Mouse (Mus musculus) E14TG2a.4 (cell line): ENCODE data around the gene Slc2a10.
"Not testable (repeated sequence)": the region's sequence is repeated elsewhere in the genome, so short reads cannot be mapped to it uniquely, and the experiment has no call there.

Source experiments
- H3K27me3 ChIP-seq: 2 replicates; pipeline ENCODE4 v1.6.1; 2014; ENCODE audit warnings: low read length, control low read depth; ENCODE audit not compliant: insufficient read depth
- H3K36me3 ChIP-seq: 2 replicates; pipeline ENCODE4 v1.6.1; 2014; ENCODE audit warnings: low read length, control low read depth; ENCODE audit not compliant: insufficient read depth
- H3K4me1 ChIP-seq: replicated peaks from 2 replicates; pipeline ENCODE4 v1.6.1; 2014; ENCODE audit warnings: low read depth, low read length, control low read depth
- H3K4me3 ChIP-seq: replicated peaks from 2 replicates; pipeline ENCODE4 v1.5.1; 2014; ENCODE audit warnings: mild to moderate bottlenecking, low read length
- H3K9me3 ChIP-seq: 2 replicates; pipeline ENCODE4 v1.6.1; 2014; ENCODE audit warnings: low read length, control low read depth
- CTCF ChIP-seq: conservative IDR thresholded peaks from 2 replicates; pipeline ENCODE4 v1.5.1; 2014; ENCODE audit warnings: low read length
- NANOG ChIP-seq: IDR thresholded peaks from 2 replicates; pipeline ENCODE4 v1.6.1; 2014; ENCODE audit warnings: borderline replicate concordance, low read length, mixed read lengths
- POU5F1 ChIP-seq: IDR thresholded peaks from 2 replicates; pipeline ENCODE4 v1.6.1; 2014; ENCODE audit warnings: low read length, borderline replicate concordance

Slc2a10 gene

DNA sequence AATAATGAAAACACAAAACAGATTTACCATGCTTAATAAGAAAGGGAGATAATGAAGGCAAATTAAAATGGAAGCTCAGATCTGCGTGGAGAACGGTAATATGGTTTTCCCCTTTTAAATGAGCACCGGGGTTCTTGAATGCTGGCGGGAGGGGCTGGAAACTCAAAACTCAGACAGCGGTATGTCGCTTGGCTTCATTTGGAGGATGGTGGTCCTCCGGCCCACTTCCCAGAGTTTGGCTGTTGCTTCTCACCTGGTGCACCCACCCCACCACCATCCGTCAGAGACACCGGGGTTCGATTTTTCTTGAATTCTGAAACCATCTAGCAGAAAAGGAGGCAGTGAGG lies 40.1 kb downstream of the Slc2a10 start:
- TF ChIP-seq NANOG = no peak
- TF ChIP-seq POU5F1 = no peak
- TF ChIP-seq CTCF = no peak
- H3K9me3 ChIP-seq = no peaks in the 10 kb centered on the region
- H3K27me3 ChIP-seq = peaks cover 40% of the 10 kb centered on the region
- H3K36me3 ChIP-seq = no peaks in the 10 kb centered on the region
- H3K4me1 ChIP-seq = peaks cover 20% of the 10 kb centered on the region
- no peak overlapping the region for H3K4me3 ChIP-seq

DNA sequence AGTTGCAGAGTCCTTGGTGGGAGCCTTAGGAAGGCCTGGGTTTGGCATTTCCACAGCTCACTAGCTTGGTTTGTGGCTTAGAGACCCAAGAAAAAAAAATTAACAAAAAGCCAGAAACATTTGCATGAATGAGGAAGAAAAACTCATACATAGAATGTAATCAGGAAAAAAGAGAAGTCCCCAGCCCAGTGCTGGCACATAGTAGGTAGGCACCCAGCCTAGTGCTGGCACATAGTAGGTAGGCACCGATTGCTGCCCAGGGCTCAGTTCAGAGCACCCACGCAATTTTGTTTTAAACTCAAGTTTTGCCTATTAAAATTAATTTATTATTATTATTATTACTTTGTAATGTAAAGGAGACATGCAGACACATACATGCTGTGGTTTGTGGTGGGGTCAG lies 42.1 kb downstream of the Slc2a10 start:
- TF ChIP-seq NANOG = no peak
- TF ChIP-seq POU5F1 = no peak
- TF ChIP-seq CTCF = no peak
- Histone ChIP-seq H3K36me3 (no peaks in the 10 kb centered on the region), H3K4me1 (peaks cover 20% of the 10 kb centered on the region), H3K4me3 (no peak overlapping the region), H3K27me3 (peaks cover 41% of the 10 kb centered on the region), H3K9me3 (no peaks in the 10 kb centered on the region)

DNA sequence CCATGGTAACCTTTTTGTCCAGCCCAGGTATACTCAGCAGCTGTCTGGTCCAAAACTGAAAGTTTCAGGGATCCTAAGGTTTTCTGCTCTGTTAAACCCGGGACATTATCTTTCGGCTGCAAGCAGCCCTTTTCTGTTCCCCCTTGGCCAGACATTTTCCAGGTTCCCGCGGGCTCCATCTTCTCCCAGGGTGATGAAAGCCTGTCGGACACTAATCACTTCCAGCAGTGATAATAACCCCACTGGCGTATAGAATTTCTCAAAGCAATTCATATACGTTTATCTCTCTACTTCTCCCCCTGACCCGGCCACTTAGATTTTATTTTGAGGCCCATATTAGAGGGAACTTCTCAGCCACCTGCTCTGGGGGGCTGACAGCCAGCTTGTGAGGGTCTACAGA lies 42.8 kb downstream of the Slc2a10 start:
- Histone ChIP-seq H3K36me3 (no peaks in the 10 kb centered on the region), H3K4me3 (no peak overlapping the region), H3K9me3 (no peaks in the 10 kb centered on the region), H3K4me1 (peaks cover 20% of the 10 kb centered on the region), H3K27me3 (peaks cover 41% of the 10 kb centered on the region)
- TF ChIP-seq CTCF (no peak), POU5F1 (no peak), NANOG (no peak)

DNA sequence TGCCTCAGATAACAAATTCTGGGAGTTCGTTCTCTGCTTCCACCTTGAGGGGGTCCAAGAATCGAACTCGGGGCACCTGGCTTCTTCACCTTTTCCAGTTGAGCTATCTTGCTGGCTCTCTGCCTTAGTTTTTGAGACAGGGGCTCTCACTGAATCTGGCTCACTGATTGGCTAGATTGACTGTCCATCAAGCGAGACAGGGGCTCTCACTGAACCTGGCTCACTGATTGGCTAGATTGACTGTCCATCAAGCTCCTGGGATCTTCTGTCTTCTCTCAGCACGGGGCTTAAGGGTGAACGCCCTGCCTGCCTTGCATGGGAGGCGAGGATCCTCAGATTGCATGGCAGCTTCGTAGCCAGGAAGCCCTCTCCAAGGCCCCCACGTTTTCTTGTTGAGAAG lies 43.8 kb downstream of the Slc2a10 start:
- Histone ChIP-seq H3K4me1 (peaks cover 20% of the 10 kb centered on the region), H3K27me3 (peaks cover 50% of the 10 kb centered on the region), H3K4me3 (peak overlapping the region; percentile 50), H3K36me3 (no peaks in the 10 kb centered on the region), H3K9me3 (no peaks in the 10 kb centered on the region)
- no peak for TF ChIP-seq CTCF
- no peak for TF ChIP-seq POU5F1
- no peak for TF ChIP-seq NANOG

DNA sequence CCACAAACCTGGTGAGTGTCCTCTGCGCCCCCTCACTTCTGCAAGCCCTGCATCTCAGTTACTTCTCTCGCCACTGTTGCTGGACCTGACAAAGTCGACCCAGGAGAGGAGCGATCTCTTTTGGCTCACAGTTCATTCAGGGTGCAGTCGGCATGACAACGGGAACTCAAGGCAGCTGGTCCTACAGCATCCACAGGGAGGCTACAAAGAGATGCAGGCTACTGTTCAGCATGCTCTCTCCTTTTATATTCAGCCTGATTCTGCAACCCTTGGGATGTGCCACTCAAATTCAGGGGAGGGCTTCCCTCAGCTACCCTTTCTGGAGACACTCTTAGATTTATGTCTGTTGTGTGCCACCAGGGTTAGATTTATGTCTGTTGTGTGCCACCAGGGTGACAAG lies 45.0 kb downstream of the Slc2a10 start:
- no peaks in the 10 kb centered on the region for H3K36me3 ChIP-seq

DNA sequence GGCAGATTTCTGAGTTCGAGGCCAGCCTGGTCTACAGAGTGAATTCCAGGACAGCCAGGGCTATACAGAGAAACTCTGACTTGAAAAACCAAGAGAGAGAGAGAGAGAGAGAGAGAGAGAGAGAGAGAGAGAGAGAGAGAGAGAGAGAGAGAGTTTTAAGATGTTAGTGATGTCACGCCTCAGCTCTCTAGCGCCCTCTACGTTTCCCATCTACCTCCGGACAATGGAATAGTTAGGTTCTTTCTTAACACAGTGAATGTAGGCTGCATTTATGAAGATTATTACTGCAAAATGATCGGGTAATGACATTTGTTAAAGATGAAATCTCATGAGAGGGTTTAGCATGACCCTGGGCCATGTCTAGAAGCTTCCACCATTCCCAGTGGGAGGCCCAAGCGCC lies 46.8 kb downstream of the Slc2a10 start:
- H3K9me3 ChIP-seq, H3K4me3 ChIP-seq, H3K36me3 ChIP-seq, H3K4me1 ChIP-seq: not testable (repeated sequence)
- H3K27me3 ChIP-seq = peaks cover 67% of the 10 kb centered on the region
- TF ChIP-seq CTCF = peak; percentile 66

More for the DNA sequence above, 45.0 kb downstream of the Slc2a10 start:
- Histone ChIP-seq H3K4me3 (no peak overlapping the region), H3K4me1 (peaks cover 10% of the 10 kb centered on the region), H3K9me3 (no peaks in the 10 kb centered on the region), H3K27me3 (peaks cover 58% of the 10 kb centered on the region)
- TF ChIP-seq CTCF (no peak), NANOG (no peak)

DNA sequence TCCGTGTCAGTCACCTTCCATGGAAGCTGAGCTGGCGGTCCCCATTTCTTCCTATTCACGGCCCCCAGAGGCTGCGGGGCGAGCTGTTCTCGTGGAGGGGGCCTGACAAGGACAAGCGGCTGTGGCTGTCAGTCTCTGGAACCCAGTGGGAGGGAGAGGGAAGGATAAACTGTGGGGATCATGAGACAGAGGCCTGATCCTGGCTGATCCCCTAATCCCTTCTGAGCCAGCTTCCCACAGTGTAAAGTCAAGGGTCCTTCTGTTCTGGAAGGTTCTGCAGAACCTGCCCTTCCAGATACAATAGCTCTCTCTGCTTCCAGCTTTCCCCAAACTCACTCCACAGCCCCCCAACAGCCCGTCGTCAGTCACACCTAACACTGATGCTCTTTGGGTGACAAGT lies 50.5 kb downstream of the Slc2a10 start:
- Histone ChIP-seq H3K9me3 (no peaks in the 10 kb centered on the region), H3K4me1 (no peaks in the 10 kb centered on the region), H3K36me3 (no peaks in the 10 kb centered on the region), H3K27me3 (peaks cover 80% of the 10 kb centered on the region), H3K4me3 (no peak overlapping the region)
- TF ChIP-seq NANOG (no peak), CTCF (no peak), POU5F1 (no peak)

DNA sequence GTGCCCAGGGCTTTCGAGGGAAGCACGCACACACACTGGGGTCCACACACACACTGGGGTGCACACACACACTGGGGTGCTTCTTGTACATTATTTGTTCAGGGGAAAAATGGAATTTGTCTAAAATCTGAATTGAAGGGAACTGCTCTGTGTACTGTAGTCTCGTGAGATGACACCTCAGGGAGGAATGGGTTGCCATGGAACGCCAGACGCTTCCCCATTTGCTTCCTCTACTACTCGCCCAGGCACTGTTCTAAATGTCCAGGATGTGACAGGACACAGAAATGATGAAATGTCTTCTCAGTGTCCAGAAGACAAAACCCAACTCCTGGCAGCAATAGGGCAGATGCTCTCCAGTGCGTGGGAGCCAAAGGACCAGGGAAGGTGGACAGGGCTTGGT lies 53.7 kb downstream of the Slc2a10 start:
- Histone ChIP-seq H3K36me3 (no peaks in the 10 kb centered on the region), H3K9me3 (no peaks in the 10 kb centered on the region), H3K4me3 (no peak overlapping the region), H3K27me3 (peaks cover 71% of the 10 kb centered on the region), H3K4me1 (no peaks in the 10 kb centered on the region)
- TF ChIP-seq CTCF (no peak), POU5F1 (no peak), NANOG (no peak)

DNA sequence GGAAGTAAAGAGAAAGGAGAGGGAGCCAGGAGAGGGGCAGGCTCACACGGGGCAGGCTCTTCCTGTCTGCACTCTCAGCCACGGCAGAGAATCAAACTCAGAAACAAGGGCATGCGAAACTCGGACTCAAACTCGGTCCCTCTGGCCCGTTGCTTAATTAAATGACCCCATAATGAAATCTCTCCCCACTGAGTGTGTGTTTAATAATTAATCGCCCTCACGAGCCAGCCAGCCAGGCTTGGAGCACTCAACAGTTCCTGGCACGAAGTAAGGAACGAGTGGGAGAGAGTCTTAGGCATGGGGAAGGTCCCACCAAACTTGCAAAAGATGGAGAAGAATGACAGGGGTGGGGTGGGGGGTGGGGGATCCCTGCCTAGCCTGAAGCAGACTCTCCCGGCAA lies 55.3 kb downstream of the Slc2a10 start:
- no peak for TF ChIP-seq NANOG
- TF ChIP-seq POU5F1 = no peak
- TF ChIP-seq CTCF = no peak

More for the DNA sequence above, 55.3 kb downstream of the Slc2a10 start:
- no peaks in the 10 kb centered on the region for H3K36me3 ChIP-seq
- H3K4me1 ChIP-seq = peaks cover 7% of the 10 kb centered on the region
- peaks cover 73% of the 10 kb centered on the region for H3K27me3 ChIP-seq
- H3K9me3 ChIP-seq = no peaks in the 10 kb centered on the region
- H3K4me3 ChIP-seq = no peak overlapping the region
